Mouse (Mus musculus) c-Kit-negative CD71-positive TER-119-positive erythroid progenitor cells, embryonic 14.5 days (primary cell): ENCODE results near the gene Gm17019.
"Not testable (repeated sequence)": the region's sequence is repeated elsewhere in the genome, so short reads cannot be mapped to it uniquely, and the experiment has no call there.

Source experiments
- DNase-seq: peaks from one replicate; pipeline ENCODE4 v3.0.0-alpha.2; 2013; ENCODE audit warnings: low read depth, low spot score

The Gm17019 gene

GRCm38 (mm10) chr5:14997556-14997955, 35.2 kb downstream of the Gm17019 start:
- DNase-seq = not testable (repeated sequence)

- not testable (repeated sequence) for DNase-seq
These were observed 36.0 kb downstream of the Gm17019 start for GRCm38 (mm10) chr5:14996670-14997249.

- not testable (repeated sequence) for DNase-seq
These were observed 38.7 kb downstream of the Gm17019 start for GRCm38 (mm10) chr5:14994124-14994523.

- not testable (repeated sequence) for DNase-seq
These were observed 42.2 kb downstream of the Gm17019 start for GRCm38 (mm10) chr5:14990375-14991158.

GRCm38 (mm10) chr5:14986649-14987387, 46.0 kb downstream of the Gm17019 start:
- not testable (repeated sequence) for DNase-seq
